Mouse (Mus musculus): Measurements from ENCODE around the gene Wfdc2.
A peak's percentile ranks its signal among the peaks of the same experiment; 100 is the strongest.

Wfdc2 gene

DNA sequence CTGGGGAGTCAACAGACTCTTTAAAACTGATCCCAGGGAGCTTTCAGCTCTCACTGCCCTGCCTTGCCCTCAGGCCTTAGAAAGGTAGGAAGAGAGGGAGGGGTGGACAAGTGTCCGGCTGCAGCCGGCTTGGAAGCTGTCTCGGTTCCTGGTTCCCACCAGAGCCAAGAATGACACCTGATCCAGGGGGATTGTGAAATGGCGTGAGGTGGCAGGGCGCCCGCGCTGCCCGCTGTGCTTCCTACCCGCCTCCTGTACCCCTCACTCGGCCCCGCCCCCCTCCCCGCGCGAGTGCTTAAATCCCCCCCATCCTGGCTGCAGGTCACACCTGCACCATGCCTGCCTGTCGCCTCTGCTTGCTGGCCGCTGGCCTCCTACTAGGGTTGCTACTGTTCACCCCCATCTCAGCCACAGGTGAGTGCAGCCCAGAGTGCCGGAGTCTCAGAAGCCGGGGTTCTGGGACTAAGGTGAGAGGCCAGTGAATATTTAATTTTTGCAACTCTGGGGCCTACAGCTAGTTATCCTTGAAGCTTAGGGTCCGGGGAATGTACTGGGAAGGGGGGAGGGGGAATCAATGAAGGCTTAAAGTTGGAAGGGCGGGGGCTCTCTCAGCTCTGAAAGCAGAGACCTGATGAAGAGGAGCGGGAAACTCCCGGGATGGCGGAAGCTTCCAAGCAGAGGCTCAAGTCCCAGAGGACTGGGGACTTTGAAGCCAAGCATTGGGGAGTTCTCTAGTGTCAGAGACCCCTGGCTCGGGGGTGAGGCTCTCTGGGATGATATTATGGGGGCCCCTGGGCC is at the start of gene Wfdc2:
Gene Wfdc2, plus strand, starts transcription at position 23 of the 798 bp plus-strand sequence.
- no peak for DNase-seq (ENCODE audit: extremely low read depth, low read depth)

- no peak for DNase-seq (ENCODE audit: extremely low read depth, low read depth)
Measured at GRCm38 (mm10) chr2:164513389-164513788, 48.8 kb upstream of the Wfdc2 start.

DNA sequence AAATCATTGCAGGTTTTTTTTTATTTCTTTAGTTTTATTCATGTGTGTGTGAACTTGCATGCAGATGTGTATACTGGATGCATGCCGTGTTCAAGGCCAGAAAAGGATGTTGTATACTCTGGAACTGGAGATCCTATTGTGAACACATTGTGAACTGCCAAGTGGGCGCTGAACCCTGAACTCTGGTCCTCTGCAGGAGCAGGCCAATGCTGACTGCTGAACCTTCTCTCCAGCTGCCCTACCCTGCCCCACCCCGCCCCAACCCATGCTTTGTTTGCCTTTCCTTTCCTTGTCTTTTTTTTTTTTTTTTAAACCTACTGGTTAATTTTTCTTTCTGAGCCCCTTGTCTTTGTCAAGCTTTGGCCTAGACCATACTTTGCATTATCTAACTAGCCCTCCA is 47.3 kb upstream of the Wfdc2 start:
- DNase-seq (ENCODE audit: extremely low read depth, low read depth) = no peak

DNA sequence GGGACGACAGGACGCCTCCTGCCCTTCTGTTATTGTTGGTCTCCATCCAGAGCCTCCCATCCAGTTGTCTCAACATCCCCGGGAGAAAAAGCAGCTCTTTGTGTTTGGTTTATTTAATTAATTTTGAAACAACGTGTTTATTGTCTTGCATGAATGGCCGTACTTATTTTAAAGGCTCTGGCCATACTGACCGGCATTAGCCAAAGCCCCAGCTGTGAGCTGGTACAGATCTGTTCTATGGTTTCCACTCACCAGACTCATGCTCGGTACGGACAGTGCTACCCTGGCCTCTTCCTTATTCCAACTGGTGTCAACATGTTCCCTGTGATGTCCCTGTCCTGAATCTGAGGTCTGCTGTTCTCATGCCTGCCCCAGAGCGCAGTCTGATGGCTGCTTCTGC is 46.3 kb upstream of the Wfdc2 start:
- no peak for DNase-seq (ENCODE audit: extremely low read depth, low read depth)

- DNase-seq (ENCODE audit: extremely low read depth, low read depth) = no peak
Measured at GRCm38 (mm10) chr2:164516592-164516991, 45.6 kb upstream of the Wfdc2 start.

GRCm38 (mm10) chr2:164517485-164518221 is 44.6 kb upstream of the Wfdc2 start:
- DNase-seq (ENCODE audit: extremely low read depth, low read depth) = no peak

- DNase-seq (ENCODE audit: extremely low read depth, low read depth) = no peak
Measured at GRCm38 (mm10) chr2:164518266-164519170, 43.7 kb upstream of the Wfdc2 start.

- DNase-seq (ENCODE audit: extremely low read depth, low read depth) = no peak
Measured at GRCm38 (mm10) chr2:164519171-164519526, 43.1 kb upstream of the Wfdc2 start.

GRCm38 (mm10) chr2:164520782-164521181 is 41.4 kb upstream of the Wfdc2 start:
- DNase-seq (ENCODE audit: extremely low read depth, low read depth) = no peak

DNA sequence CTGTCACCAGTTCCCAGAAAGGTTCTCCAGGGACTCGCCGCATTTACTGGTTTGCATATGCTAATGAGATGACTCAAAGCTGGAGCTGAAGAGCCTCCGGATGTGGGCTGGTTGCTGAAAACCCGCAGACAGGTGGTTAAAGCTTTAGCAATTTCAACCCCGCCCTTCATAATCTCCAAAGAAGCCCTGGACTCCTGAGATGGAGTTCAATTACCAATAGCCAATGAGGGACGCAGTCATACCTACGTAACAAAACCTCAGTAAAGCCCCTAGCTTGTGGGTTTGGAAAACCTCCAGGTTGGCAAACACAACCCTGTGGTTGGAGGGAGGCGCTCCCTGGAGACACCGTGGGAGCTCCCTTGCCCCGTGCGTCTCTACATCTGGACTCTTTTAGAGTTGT is 40.4 kb upstream of the Wfdc2 start:
- peak; percentile 91 for DNase-seq (ENCODE audit: extremely low read depth, low read depth)

DNA sequence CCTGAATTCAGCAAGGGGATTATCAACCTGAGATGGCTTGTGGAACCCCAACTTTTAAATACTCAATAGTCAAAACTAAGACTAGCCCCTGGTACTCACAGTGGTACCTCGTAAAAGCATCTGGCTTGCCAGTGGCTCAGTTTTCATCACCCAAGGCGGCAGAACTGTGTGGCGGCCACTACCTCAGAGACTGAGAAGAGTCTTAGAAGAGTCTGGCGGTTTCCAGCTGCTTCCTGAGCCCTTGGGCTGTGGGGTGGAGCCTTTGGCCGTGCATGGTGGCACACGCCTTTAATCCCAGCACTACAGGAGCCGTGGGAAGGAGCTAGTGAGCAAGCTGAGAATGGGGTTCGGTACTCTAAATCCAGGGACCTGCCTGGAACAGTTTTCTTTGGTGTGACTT is 39.9 kb upstream of the Wfdc2 start:
- peak; percentile 22 for DNase-seq (ENCODE audit: extremely low read depth, low read depth)

GRCm38 (mm10) chr2:164523301-164523773 is 38.9 kb upstream of the Wfdc2 start:
- DNase-seq (ENCODE audit: extremely low read depth, low read depth) = peak; percentile 84

DNA sequence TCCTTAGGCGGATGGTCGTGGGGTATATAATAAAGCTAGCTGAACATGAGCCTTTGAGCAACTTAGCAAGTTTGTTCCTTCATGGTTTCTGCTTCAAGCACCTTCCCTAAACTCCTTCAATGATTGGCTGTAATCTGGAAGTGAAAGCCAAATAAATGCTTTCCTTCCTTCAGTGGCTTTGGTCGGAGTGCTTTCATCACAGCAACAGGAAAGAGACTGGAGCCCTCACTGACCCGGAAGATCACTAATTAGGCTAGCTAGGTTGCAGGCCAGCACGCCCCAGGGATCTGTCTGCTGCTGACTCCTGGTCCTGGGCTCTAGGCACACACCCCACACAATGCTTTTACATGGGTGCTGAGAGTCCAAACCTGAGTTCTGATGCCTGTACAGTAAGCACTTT is 33.7 kb upstream of the Wfdc2 start:
- no peak for DNase-seq (ENCODE audit: extremely low read depth, low read depth)

- DNase-seq (ENCODE audit: extremely low read depth, low read depth) = peak; percentile 41
Measured at GRCm38 (mm10) chr2:164531169-164531568, 31.0 kb upstream of the Wfdc2 start.

GRCm38 (mm10) chr2:164534315-164534714 is 27.9 kb upstream of the Wfdc2 start:
- DNase-seq (ENCODE audit: extremely low read depth, low read depth) = no peak

- no peak for DNase-seq (ENCODE audit: extremely low read depth, low read depth)
Measured at GRCm38 (mm10) chr2:164537003-164537402, 25.2 kb upstream of the Wfdc2 start.

DNA sequence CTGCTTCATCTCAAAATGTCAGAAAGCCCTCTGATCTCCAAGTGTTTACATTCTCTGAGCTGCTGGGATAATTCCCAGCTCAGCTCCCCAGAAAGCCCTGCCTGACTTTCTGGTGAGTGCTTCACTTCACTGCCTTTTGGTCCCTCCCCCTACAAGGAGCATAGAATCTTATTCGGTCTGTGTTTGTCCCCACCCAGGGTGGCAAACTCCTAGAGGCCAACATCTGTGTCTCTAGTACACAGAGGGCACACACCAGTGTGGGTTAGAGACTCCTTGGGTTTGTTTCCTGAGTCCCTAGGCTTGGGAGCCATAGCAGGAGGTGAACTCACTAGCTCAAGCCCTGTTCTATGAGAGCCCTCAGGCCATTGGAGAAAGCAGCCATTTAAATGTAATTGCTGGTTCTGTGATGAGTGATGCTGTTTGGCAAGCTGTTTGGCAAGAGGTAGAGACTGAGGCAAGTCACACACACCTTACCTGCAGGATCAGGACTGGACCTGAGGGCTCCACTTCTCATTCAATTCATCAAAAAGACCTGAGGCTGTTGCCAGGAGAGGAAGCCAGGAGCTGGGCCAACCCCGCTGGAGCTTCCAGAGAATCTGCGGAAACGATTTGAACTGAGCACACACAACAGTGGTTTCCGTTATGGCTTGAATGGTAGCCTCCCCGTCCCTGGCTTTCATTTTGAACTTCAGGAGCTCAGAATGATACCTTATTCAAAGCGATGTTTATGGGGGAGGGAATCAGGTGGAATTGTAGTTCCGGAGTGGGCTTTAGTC is 21.4 kb upstream of the Wfdc2 start:
- no peak for DNase-seq (ENCODE audit: extremely low read depth, low read depth)

GRCm38 (mm10) chr2:164542132-164542531 is 20.1 kb upstream of the Wfdc2 start:
- DNase-seq (ENCODE audit: extremely low read depth, low read depth) = no peak

GRCm38 (mm10) chr2:164542598-164542997 is 19.6 kb upstream of the Wfdc2 start:
- DNase-seq (ENCODE audit: extremely low read depth, low read depth) = no peak

DNA sequence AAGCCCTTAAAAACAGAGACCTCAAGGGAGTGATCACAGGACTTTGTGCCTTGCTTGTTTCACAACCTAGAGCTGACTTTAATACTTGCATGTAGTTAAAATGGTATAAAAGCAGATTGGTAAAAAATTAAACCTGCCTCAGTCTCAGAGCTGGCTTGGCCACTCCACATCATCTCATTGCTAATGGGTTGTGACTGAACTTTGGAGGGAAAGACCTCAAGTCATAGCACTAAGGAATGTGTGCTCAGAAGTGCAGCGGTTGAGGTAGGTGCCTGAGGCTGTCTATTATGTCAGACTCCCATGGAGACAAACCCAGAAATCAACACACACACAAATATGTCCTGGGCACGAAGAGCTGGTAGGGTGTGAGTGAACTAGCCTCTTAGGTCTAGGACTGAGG is 18.5 kb upstream of the Wfdc2 start:
- DNase-seq (ENCODE audit: extremely low read depth, low read depth) = no peak
